Mouse (Mus musculus) layer of hippocampus, postnatal 25 days (tissue): Measurements from ENCODE around the gene Tcte1. TPM values are rescaled to one million over a fixed set of nuclear protein-coding genes. Genes with fewer than 3 reads are reported as not detected.

Experiments used
- DNase-seq, 2 experiments: peaks; one replicate each; pipeline ENCODE4 v3.0.0; 2022; ENCODE audit warnings: mixed read lengths in 2 of 2, low spot score in 1 of 2; ENCODE audit errors: extremely low spot score in 1 of 2
- total RNA-seq, 2 experiments: library from RNA; stranded (reverse); gene quantifications; 2 replicates each; pipeline ENCODE4 v1.2.3; 2021

The Tcte1 gene
- total RNA-seq, 2 experiments from 2014 or later, result 0.74 to 1.2 TPM

GRCm38 (mm10) chr17:45545278-45545961 lies 22.2 kb downstream of the Tcte1 start:
- DNase-seq, result no peak

GRCm38 (mm10) chr17:45546941-45547340 lies 23.7 kb downstream of the Tcte1 start:
- DNase-seq, result no peak

DNA sequence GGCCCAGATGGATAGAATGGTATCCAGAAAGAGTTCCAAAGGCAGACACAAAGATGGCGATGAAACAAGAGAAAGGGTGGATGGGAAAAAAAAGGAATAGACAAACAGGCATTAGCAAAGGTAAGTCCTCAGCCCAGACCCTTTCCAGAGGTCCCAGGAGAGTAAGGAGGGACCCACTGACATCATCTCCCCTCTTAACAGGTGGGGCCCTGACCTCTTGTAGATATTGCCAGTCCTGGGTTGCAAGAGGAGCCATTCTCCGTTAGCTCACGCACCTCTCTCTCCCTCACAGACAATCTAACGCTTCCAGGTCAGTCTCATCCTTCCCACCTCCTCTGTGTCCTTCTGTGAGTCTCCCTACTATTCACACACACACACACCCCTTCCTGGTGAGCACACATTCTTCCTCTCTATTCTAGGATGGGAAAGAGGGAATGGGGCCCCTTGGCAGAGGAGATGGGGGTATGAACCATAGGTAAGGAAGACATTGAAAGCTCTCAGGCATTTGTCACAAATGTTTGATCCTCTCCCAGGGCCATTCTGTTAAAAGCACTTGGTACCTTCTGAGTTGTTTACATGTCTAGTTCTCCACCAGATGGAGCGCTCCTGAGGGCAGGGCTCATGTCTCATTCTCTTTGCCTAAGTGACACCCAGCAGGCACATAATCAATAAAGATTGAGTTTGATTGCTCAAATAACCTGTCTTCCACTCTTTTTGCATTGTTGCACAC lies 24.4 kb downstream of the Tcte1 start:
- no peak for DNase-seq

DNA sequence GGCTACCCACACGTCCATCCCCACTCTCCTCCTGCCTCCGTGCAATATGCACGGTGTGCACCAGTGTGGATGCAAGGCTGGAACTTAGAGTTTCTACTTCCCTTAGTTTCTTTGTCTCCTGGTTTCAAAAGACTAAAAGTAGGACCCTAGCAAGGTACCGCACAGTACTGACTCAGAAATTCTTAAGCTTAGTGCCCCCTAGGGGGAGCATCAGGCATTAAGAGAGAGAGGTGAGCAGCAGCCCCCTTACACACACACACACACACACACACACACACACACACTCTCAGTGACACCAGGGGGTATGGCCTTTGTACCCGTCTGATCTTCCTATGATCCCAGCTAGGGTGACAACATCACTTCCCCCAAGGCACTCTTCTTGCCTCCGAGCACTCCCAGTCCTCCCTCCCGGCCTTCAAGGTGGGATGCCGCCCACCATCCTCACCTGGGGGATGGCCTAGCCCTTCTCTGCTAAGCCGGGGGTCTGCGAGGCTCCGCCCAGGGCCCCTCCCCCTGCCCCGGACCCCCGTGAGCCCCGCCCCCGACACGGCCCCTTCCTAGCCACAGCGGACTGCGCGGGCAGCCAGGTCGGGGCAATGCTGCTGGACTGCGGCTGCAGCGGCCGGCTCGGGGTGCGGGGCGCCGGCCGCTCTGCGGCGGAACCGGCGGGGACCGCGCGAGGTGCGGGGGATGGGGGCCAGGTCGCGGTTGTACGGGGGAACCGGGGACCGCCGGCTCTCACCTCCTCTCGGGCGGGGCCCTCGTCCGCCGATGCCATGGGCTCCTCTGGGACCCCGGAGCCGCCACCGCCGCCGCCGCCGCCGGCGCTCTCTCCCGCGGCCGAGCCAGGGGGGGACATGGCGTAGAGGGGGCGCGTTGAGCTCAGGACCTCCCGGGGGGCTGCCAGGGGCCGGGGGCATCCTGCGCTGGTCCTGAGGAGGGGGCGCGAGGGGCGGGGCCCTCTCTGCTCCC lies 25.6 kb downstream of the Tcte1 start:
- DNase-seq, result peak in 1 of 2 experiments; percentile 51

GRCm38 (mm10) chr17:45549617-45550181 lies 26.5 kb downstream of the Tcte1 start, which contains the start of gene Tmem151b:
TSS of gene Tmem151b (minus strand) at chr17:45549677.
- peak in 1 of 2 experiments; percentile 63 for DNase-seq

- DNase-seq, result no peak
Measured at GRCm38 (mm10) chr17:45550253-45550652, 27.0 kb downstream of the Tcte1 start.

GRCm38 (mm10) chr17:45551249-45551796 lies 28.1 kb downstream of the Tcte1 start:
- DNase-seq, result no peak

DNA sequence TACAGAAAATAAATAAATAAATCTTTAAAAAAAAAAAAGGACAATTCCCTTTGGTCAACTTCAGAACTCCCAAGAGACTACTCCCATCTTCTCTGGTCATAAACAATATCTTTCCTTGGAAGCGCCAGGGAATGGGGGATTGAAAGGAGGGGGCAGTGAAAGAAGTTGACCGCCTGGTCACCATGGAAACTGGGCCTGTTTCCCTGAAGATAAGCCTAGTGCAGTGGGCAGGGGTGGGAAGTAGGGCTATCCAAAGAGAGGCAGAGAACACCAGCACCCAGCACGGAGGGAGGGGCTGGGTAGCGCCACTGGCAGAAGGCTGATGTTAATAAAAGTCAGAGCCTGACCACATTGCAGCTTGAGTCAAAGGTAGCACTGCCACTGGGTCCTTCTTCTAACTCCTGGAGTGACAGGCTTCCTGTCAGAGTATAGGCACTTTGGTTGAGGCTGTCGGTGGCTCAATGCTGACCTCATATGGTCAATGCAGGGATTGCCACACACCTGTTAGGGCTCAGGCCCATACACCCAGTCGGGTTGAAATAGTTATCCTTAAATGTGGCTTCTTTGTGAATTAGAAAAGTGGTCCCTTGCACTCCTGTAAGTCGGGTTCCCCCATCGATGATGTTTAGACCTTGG lies 28.7 kb downstream of the Tcte1 start:
- DNase-seq, result peak; percentile 74 to 84

GRCm38 (mm10) chr17:45553065-45553464 lies 29.8 kb downstream of the Tcte1 start:
- DNase-seq, result no peak

GRCm38 (mm10) chr17:45554420-45554819 lies 31.2 kb downstream of the Tcte1 start:
- no peak for DNase-seq

GRCm38 (mm10) chr17:45555452-45556106 lies 32.3 kb downstream of the Tcte1 start, which contains the start of gene Nfkbie:
TSS of gene Nfkbie (plus strand) at chr17:45555703.
- DNase-seq, result peak; percentile 74 to 77

GRCm38 (mm10) chr17:45556107-45556489 lies 32.9 kb downstream of the Tcte1 start:
- DNase-seq, result no peak

DNA sequence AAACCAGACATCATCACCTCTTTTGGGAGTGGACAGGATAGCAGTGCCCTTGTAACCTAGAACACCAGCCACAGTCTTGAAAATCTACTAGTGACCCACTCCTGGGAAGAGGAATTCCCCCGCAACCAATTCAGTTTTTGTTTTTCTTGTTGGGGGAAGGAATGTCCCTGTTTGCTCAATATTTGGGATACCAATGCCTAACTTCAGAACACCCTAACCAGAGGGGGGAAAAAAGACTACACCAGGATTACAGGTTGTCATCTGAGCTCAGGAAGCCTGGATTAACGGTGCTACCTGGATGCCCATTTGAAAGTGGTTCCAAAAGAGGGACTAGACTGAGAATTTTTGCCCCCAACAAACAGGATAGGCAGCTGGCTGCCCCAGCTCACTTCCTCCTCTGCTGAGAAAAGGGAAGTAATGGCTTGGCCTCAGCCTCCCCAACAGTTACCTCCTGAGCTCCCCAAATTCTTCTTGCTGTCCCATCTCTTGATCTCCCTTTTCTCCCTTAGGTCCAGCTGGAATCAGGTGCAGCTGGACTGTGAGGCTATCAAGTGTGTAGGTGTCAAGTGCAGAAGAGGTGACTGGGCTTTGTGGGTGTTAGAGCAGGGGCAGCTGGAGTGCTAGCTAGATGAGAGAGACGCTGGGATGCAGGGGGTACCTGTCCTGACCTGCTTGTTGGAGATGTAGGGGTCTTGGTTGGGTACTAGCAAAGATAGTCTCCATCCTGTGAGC lies 33.4 kb downstream of the Tcte1 start:
- DNase-seq, result no peak

- DNase-seq, result no peak
Measured at GRCm38 (mm10) chr17:45557246-45557824, 34.1 kb downstream of the Tcte1 start.

- no peak for DNase-seq
Measured at GRCm38 (mm10) chr17:45557998-45558862, 35.0 kb downstream of the Tcte1 start.

GRCm38 (mm10) chr17:45559732-45560525 lies 36.7 kb downstream of the Tcte1 start:
- DNase-seq, result no peak
